Mouse (Mus musculus): ENCODE data around the gene Arhgap36. TPM values are rescaled to one million over a fixed set of nuclear protein-coding genes. Genes with fewer than 3 reads are reported as not detected.

Gene Arhgap36
- not detected in 2 replicates for total RNA-seq (2017)

DNA sequence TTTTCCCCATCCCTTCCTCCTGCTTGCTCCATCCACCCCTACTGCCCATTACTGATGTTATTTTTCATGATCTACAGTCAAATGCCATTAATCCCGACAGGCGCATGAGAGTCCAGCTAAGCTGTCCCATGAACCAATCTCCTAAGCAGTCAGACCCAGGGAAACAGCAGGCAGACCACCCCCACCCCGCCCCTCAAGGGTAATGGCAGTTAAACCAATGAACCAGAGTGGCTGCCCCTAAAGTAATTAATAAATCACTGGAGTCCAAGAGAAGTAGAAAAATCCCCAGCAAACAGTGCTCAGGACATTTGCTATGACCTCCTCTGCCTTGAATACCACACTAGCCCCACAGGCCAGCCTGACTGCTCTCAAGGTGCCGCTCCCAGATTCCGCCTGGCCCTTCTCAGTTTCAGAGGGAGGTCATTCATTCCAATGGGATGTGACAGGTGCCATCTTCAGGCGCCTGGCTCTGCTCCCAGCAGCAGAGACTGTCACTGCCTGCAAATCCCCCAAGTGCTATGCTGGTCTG lies at the start of gene Arhgap36:
Gene Arhgap36 (plus strand): TSS at position 504 of the 529 bp plus-strand sequence.
- no peak for ATAC-seq (replicated peaks; ENCODE audit: low read depth, poor library complexity, severe bottlenecking)

DNA sequence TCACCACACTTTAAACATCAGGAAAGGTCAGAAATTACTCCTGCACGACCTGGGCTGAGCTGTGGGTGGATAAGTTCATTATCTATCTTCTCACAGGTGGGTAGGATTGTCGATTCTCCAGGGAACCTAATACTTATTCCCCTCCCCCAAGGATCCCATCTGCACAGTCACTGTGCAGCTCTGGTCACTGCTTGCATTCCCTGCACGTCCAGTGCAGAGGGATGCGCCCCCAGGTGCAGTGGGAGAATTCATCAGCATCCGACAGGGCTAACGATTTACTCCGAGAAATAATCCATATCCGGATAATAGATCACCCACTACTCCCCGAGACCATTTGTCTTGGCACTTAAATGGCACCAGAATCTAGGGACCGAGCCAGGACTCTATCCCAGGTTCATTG lies 6.0 kb upstream of the Arhgap36 start:
- no peak for ATAC-seq (replicated peaks; ENCODE audit: low read depth, poor library complexity, severe bottlenecking)

DNA sequence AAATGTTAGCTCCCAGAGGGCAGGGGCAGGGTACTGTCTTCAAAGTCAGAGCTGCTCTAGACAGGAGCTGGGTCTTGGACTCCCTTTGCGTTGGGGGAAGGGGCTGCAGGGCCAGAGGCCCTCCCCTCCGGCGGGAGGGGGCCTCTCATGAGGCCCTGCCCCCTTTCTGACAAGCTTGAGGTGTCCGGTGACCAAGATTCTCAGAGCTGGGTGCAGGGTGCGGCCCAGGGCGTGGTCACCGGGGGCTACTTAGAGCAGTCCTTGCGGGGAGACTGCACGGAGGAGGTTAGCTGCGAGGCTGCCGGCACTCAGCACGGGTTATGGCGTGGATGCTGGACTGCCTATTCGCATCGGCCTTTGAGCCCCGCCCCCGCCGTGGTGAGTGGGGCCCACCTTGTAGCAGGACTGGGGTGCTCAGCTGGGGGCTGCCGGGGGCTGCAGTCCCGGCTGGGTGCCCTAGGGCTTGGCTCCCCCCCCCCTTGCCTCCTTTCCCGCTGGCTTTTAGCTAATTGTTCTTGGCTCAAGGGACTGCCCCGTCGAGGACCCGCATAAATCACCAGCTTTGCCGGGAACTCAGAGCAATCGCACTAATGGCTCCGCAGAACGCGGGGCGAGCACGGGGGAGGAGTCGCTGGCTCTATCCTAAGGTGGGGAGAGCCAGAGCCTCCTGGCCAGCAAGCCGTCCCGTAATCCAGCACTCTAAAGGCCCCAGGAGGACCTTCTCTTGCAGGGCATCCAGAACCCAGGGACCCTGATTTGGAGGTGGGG lies 6.7 kb downstream of the Arhgap36 start:
- ATAC-seq (replicated peaks; ENCODE audit: low read depth, poor library complexity, severe bottlenecking), result no peak

DNA sequence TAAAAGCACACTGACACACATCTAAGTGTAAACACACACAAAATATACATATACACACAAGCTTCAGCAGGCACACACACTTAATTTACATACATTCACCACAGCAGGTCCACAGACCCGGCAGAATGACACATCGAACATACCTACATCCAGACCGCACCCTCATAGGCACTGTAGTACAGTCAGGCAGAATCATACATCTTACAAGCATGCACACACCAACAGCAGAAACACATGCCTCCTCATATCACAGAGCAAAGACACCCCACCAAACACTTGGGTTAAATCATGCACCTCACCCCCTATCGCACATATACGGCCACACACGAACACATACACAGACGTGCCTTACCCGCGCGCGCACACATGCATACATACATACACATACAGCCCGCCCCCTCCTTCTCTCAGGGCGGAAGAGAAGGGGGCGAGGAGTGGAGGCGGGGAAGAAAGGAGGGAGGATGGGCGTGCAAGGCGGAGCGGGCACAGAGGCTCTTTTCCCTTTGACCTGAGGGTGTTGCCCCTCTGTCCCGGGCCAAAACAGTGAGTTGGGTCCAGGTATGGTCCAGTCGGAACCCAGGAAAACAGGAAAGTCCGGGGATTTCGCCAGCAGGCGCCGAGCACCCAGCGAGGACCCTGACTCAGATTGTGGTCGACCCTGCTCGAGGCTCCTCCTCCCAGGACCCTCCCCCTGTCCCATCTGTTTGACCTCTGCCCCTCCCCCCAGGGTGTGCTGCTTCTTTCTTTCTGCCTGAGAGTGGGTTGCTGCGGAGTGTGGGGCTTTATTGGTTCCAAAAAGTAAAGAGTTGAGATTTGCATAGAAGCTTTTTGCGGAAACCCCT lies 16.4 kb downstream of the Arhgap36 start:
- no peak for ATAC-seq (replicated peaks; ENCODE audit: low read depth, poor library complexity, severe bottlenecking)

DNA sequence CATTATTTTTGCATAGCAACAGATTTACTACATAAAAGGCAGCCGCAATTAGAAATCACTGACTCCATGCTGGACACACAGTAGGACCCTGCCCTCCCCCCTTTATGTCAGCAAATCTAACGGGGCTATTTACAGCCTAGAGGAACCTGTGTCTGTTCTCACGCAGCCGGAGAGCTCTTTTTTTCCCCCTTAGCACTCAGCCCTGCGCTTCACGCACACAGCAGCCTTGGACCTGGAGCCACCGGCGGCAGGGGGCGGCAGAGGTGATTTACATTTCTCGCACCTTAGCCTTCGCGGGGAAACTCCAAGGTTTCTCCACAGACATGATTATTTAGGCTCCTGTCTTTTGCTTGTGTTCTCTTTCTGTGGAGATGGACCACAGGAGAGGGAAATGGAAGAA lies 17.1 kb downstream of the Arhgap36 start:
- no peak for ATAC-seq (replicated peaks; ENCODE audit: low read depth, poor library complexity, severe bottlenecking)

DNA sequence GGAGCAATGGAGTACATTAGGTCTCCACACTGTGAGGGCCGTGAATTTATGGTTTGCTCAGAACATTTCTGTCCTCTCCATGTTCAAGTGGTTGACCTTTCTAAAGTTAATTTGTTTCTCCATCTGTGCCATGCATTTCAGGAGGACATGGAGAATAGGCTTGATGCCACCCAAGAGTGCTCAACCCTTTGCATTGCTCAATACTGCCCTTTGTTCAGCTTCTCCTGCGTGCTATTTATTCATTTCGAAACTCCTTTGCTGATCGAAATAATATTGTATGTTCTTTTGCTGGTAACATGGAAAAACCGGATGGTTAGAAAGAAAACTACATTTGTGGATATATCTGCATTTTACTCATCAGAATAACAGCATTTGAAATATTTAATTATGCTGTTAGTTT lies 25.4 kb downstream of the Arhgap36 start:
- no peak for ATAC-seq (replicated peaks; ENCODE audit: low read depth, poor library complexity, severe bottlenecking)

DNA sequence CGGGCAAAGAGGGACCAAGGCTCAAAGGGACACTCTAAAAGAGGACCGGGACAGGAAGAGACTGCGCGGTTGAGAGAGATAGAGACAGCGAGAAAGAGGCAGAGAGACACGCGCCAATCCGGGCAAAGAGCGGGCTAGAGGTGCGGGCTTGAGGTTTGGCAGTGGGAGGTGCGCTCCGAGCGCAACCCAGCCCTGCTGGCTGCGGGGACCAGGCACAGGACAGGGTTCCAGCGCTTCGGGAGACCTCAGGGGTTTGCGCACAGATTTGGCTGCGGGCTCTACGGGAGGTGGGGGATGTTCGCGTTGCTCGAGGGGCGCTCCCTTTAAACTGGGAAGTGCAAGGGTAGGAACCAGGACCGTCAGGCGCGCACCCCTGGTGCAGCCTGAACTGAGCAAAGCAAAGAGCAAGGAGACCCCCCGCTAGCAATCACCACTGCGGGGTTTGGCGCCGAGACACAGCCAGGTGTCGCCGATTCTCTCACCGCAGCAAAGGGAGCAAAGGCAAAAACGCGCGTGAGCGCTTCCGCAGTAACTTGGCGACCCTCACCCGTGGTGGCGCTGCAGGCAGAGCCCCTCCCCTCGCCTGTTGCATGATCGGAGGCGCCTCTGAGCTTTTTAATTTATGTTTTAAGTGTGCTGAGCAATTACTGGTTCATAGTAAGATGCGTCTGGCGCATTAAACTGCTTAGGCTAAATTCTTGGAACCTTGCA lies 30.1 kb downstream of the Arhgap36 start:
- no peak for ATAC-seq (replicated peaks; ENCODE audit: low read depth, poor library complexity, severe bottlenecking)

Other genes starting within 250 kb of the Arhgap36 start
- gene Enox2, start 175.7 kb upstream of the Arhgap36 start, total RNA-seq (2017), result 15.5 and 17.3 TPM in 2 replicates
- not detected in 2 replicates for gene Olfr1320, start 208.4 kb downstream of the Arhgap36 start, total RNA-seq (2017)

All from common myeloid progenitor, adult 5-6 weeks (primary cell).